Mouse (Mus musculus): ENCODE results near the gene Trex1. TPM values are rescaled to one million over a fixed set of nuclear protein-coding genes. Genes with fewer than 3 reads are reported as not detected.

Trex1 gene
- polyA plus RNA-seq, 1 experiment from 2014 or later, result 11.5 TPM

- peak overlapping the region; percentile 84 for H3K4me2 ChIP-seq (replicated peaks)
- H3K4me3 ChIP-seq, result peak overlapping the region; percentile 77
- H3K36me3 ChIP-seq, result peaks cover 40% of the 10 kb centered on the region
- H3K4me1 ChIP-seq, result peaks cover 51% of the 10 kb centered on the region
- H3K27me3 ChIP-seq, result no peaks in the 10 kb centered on the region
- H3K9ac ChIP-seq (replicated peaks), result peak overlapping the region; percentile 96
- no peaks in the 10 kb centered on the region for H3K9me3 ChIP-seq
- no peak for ATAC-seq (ENCODE audit: low FRiP score, low read depth)
- H3K27ac ChIP-seq (replicated peaks), result peak overlapping the region; percentile 100
- WGBS, result 10% methylated on average over 6 of the region's 6 CpGs
Observed at GRCm38 (mm10) chr9:109097291-109097690, 37.8 kb upstream of the Trex1 start.

GRCm38 (mm10) chr9:109096856-109097255, 37.3 kb upstream of the Trex1 start:
- 0 out of 2 replicates have a peak, but pooled peaks have one; percentile 3 for ATAC-seq (ENCODE audit: low FRiP score, low read depth)
- 18% methylated on average over 6 of the region's 6 CpGs for WGBS
- peaks cover 51% of the 10 kb centered on the region for H3K4me1 ChIP-seq

GRCm38 (mm10) chr9:109096251-109096661, 36.7 kb upstream of the Trex1 start:
- Histone ChIP-seq H3K36me3 (peaks cover 40% of the 10 kb centered on the region), H3K4me2 (replicated peaks) (peak overlapping the region; percentile 84), H3K27ac (replicated peaks) (peak overlapping the region; percentile 100), H3K4me3 (peak overlapping the region; percentile 77), H3K27me3 (no peaks in the 10 kb centered on the region), H3K4me1 (peaks cover 51% of the 10 kb centered on the region), H3K9me3 (no peaks in the 10 kb centered on the region), H3K9ac (replicated peaks) (peak overlapping the region; percentile 96)
- no peak for ATAC-seq (ENCODE audit: low FRiP score, low read depth)
- 12% methylated on average over 9 of the region's 9 CpGs for whole genome bisulfite sequencing

More at GRCm38 (mm10) chr9:109096856-109097255, 37.3 kb upstream of the Trex1 start:
- Histone ChIP-seq H3K9me3 (no peaks in the 10 kb centered on the region), H3K27ac (replicated peaks) (peak overlapping the region; percentile 100), H3K4me3 (peak overlapping the region; percentile 77), H3K9ac (replicated peaks) (peak overlapping the region; percentile 96), H3K27me3 (no peaks in the 10 kb centered on the region), H3K36me3 (peaks cover 40% of the 10 kb centered on the region), H3K4me2 (replicated peaks) (peak overlapping the region; percentile 84)

GRCm38 (mm10) chr9:109095137-109095982, 35.8 kb upstream of the Trex1 start, which contains the start of gene Plxnb1:
Plxnb1 (plus strand) TSS chr9:109095389.
- Histone ChIP-seq H3K9me3 (no peaks in the 10 kb centered on the region), H3K27ac (replicated peaks) (peak within 1 kb of the TSS; percentile 100), H3K4me2 (replicated peaks) (peak within 1 kb of the TSS; percentile 84), H3K4me3 (peak within 1 kb of the TSS; percentile 77), H3K27me3 (no peaks in the 10 kb centered on the region), H3K36me3 (peaks cover 38% of the 10 kb centered on the region), H3K9ac (replicated peaks) (peak within 1 kb of the TSS; percentile 96), H3K4me1 (peaks cover 49% of the 10 kb centered on the region)
- under 1% methylated on average over 82 of the region's 102 CpGs for WGBS
- peak; percentile 75 for ATAC-seq (ENCODE audit: low FRiP score, low read depth)

GRCm38 (mm10) chr9:109094553-109095136, 35.1 kb upstream of the Trex1 start:
- peak overlapping the region; percentile 77 for H3K4me3 ChIP-seq
- H3K36me3 ChIP-seq, result peaks cover 37% of the 10 kb centered on the region
- H3K9me3 ChIP-seq, result no peaks in the 10 kb centered on the region
- H3K9ac ChIP-seq (replicated peaks), result peak overlapping the region; percentile 96
- peak; percentile 0; the same call in 1 of the 2 replicates for ATAC-seq (ENCODE audit: low FRiP score, low read depth)
- peak overlapping the region; percentile 84 for H3K4me2 ChIP-seq (replicated peaks)
- H3K27ac ChIP-seq (replicated peaks), result peak overlapping the region; percentile 100
- peaks cover 52% of the 10 kb centered on the region for H3K4me1 ChIP-seq
- H3K27me3 ChIP-seq, result no peaks in the 10 kb centered on the region
- 1% methylated on average over 21 of the region's 21 CpGs for WGBS

GRCm38 (mm10) chr9:109093786-109094552, 34.4 kb upstream of the Trex1 start:
- Histone ChIP-seq H3K36me3 (peaks cover 34% of the 10 kb centered on the region), H3K4me1 (peaks cover 46% of the 10 kb centered on the region), H3K4me3 (peak overlapping the region; percentile 77), H3K9ac (replicated peaks) (peak overlapping the region; percentile 96), H3K27ac (replicated peaks) (peak overlapping the region; percentile 100), H3K4me2 (replicated peaks) (peak overlapping the region; percentile 84), H3K27me3 (no peaks in the 10 kb centered on the region), H3K9me3 (no peaks in the 10 kb centered on the region)
- 22% methylated on average over 11 of the region's 11 CpGs for WGBS
- ATAC-seq (ENCODE audit: low FRiP score, low read depth), result no peak

- peaks cover 39% of the 10 kb centered on the region for H3K4me1 ChIP-seq
Observed at GRCm38 (mm10) chr9:109092799-109093198, 33.3 kb upstream of the Trex1 start.

GRCm38 (mm10) chr9:109091802-109092201, 32.3 kb upstream of the Trex1 start:
- Histone ChIP-seq H3K9me3 (no peaks in the 10 kb centered on the region), H3K4me3 (no peak overlapping the region), H3K27me3 (no peaks in the 10 kb centered on the region), H3K27ac (replicated peaks) (no peak overlapping the region), H3K36me3 (peaks cover 31% of the 10 kb centered on the region), H3K9ac (replicated peaks) (no peak overlapping the region), H3K4me1 (peaks cover 29% of the 10 kb centered on the region), H3K4me2 (replicated peaks) (no peak overlapping the region)
- 91% methylated on average over 8 of the region's 8 CpGs for WGBS
- no peak for ATAC-seq (ENCODE audit: low FRiP score, low read depth)

More at GRCm38 (mm10) chr9:109092799-109093198, 33.3 kb upstream of the Trex1 start:
- Histone ChIP-seq H3K27me3 (no peaks in the 10 kb centered on the region), H3K4me2 (replicated peaks) (no peak overlapping the region), H3K27ac (replicated peaks) (no peak overlapping the region), H3K4me3 (no peak overlapping the region), H3K9ac (replicated peaks) (no peak overlapping the region), H3K9me3 (no peaks in the 10 kb centered on the region), H3K36me3 (peaks cover 31% of the 10 kb centered on the region)
- 31% methylated on average over 6 of the region's 6 CpGs for WGBS
- no peak for ATAC-seq (ENCODE audit: low FRiP score, low read depth)

- Histone ChIP-seq H3K36me3 (peaks cover 31% of the 10 kb centered on the region), H3K27ac (replicated peaks) (no peak overlapping the region), H3K4me2 (replicated peaks) (no peak overlapping the region), H3K9me3 (no peaks in the 10 kb centered on the region), H3K4me1 (peaks cover 28% of the 10 kb centered on the region), H3K9ac (replicated peaks) (no peak overlapping the region), H3K27me3 (no peaks in the 10 kb centered on the region), H3K4me3 (no peak overlapping the region)
- no peak for ATAC-seq (ENCODE audit: low FRiP score, low read depth)
- 49% methylated on average over 15 of the region's 15 CpGs for WGBS
Observed at GRCm38 (mm10) chr9:109090446-109090845, 30.9 kb upstream of the Trex1 start.

- ATAC-seq (ENCODE audit: low FRiP score, low read depth), result no peak
- Histone ChIP-seq H3K4me3 (no peak overlapping the region), H3K27me3 (no peaks in the 10 kb centered on the region), H3K9ac (replicated peaks) (no peak overlapping the region), H3K36me3 (peaks cover 31% of the 10 kb centered on the region), H3K9me3 (no peaks in the 10 kb centered on the region), H3K4me2 (replicated peaks) (no peak overlapping the region), H3K27ac (replicated peaks) (no peak overlapping the region), H3K4me1 (peaks cover 23% of the 10 kb centered on the region)
- WGBS, result 10% methylated on average over 5 of the region's 5 CpGs
Observed at GRCm38 (mm10) chr9:109087987-109088386, 28.5 kb upstream of the Trex1 start.

- peaks cover 20% of the 10 kb centered on the region for H3K36me3 ChIP-seq
- no peaks in the 10 kb centered on the region for H3K9me3 ChIP-seq
- ATAC-seq (ENCODE audit: low FRiP score, low read depth), result no peak
- no peak overlapping the region for H3K4me2 ChIP-seq (replicated peaks)
- no peaks in the 10 kb centered on the region for H3K27me3 ChIP-seq
- no peak overlapping the region for H3K4me3 ChIP-seq
- no peak overlapping the region for H3K27ac ChIP-seq (replicated peaks)
- H3K4me1 ChIP-seq, result peaks cover 29% of the 10 kb centered on the region
- 10% methylated on average over 2 of the region's 2 CpGs for whole genome bisulfite sequencing
- H3K9ac ChIP-seq (replicated peaks), result no peak overlapping the region
Observed at GRCm38 (mm10) chr9:109084922-109085321, 25.4 kb upstream of the Trex1 start.

Measured in midbrain, embryonic 12.5 days (tissue).